Mouse (Mus musculus) liver, adult 2 months (tissue): ENCODE results near the gene Mmp9. TPM values are rescaled to one million over a fixed set of nuclear protein-coding genes. Genes with fewer than 3 reads are reported as not detected.

Experiments
- DNase-seq: peaks from one replicate; pipeline ENCODE4 v3.0.0-alpha.2; 2011; ENCODE audit warnings: low read depth, low spot score; ENCODE audit errors: extremely low read depth
- H3K27ac ChIP-seq: fragments of 200-500 bp; replicated peaks from 2 replicates; pipeline ENCODE4 v1.5.1; 2012; ENCODE audit warnings: low read depth, mild to moderate bottlenecking, control low read depth, inconsistent platforms, low read length; ENCODE audit not compliant: insufficient read depth
- H3K27me3 ChIP-seq: fragments of 200-500 bp; 2 replicates; pipeline ENCODE4 v1.6.1; 2012; ENCODE audit warnings: mild to moderate bottlenecking, moderate library complexity, low read length, inconsistent platforms; ENCODE audit not compliant: control insufficient read depth, insufficient read depth
- H3K36me3 ChIP-seq: fragments of 200-500 bp; 2 replicates; pipeline ENCODE4 v1.6.1; 2012; ENCODE audit warnings: low read length, inconsistent platforms; ENCODE audit not compliant: control insufficient read depth, insufficient read depth
- H3K4me1 ChIP-seq: fragments of 200-500 bp; 2 replicates; pipeline ENCODE4 v1.6.1; 2011; ENCODE audit warnings: low read length; ENCODE audit not compliant: control insufficient read depth, insufficient read depth
- H3K4me3 ChIP-seq: fragments of 200-500 bp; 2 replicates; pipeline ENCODE4 v1.5.1; 2011; ENCODE audit warnings: low read depth, mild to moderate bottlenecking, control low read depth, low read length, moderate library complexity; ENCODE audit not compliant: insufficient read depth
- H3K79me2 ChIP-seq: fragments of 200-500 bp; 2 replicates; pipeline ENCODE4 v1.6.1; 2012; ENCODE audit warnings: inconsistent platforms, mild to moderate bottlenecking, low read length, moderate library complexity; ENCODE audit not compliant: control insufficient read depth, insufficient read depth
- H3K9ac ChIP-seq: fragments of 200-500 bp; 2 replicates; pipeline ENCODE4 v1.6.1; 2012; ENCODE audit warnings: low read depth, mild to moderate bottlenecking, control low read depth, inconsistent platforms, low read length
- CTCF ChIP-seq: fragments of 200-500 bp; IDR thresholded peaks from 2 replicates; pipeline ENCODE4 v1.5.1; 2011; ENCODE audit warnings: low read depth, low read length, control low read depth
- POLR2A ChIP-seq: fragments of 200-500 bp; IDR thresholded peaks from 2 replicates; pipeline ENCODE4 v1.6.1; 2011; ENCODE audit warnings: low read length, control low read depth; ENCODE audit not compliant: insufficient read depth; ENCODE audit errors: extremely low read depth
- WGBS: fragments of 180-500 bp; shearing (Covaris S2); methylation state at CpG from one replicate; pipeline ENCODE4 v1.1.7; 2018; 5-methylcytosine and 5-hydroxymethylcytosine counted together
- polyA plus RNA-seq: library from polyadenylated mRNA; depleted of rRNA; stranded (reverse); fragments of >200 nt; gene quantifications from 2 replicates; pipeline ENCODE4 v1.2.3, GENCODE M21; 2012
- total RNA-seq: library from RNA; depleted of rRNA; stranded (reverse); fragments of >200 nt; gene quantifications from 2 replicates; pipeline ENCODE4 v1.2.3, GENCODE M21; 2014

The Mmp9 gene
- total and polyA plus RNA-seq, 2 experiments, result 0.55 to 0.65 TPM

DNA sequence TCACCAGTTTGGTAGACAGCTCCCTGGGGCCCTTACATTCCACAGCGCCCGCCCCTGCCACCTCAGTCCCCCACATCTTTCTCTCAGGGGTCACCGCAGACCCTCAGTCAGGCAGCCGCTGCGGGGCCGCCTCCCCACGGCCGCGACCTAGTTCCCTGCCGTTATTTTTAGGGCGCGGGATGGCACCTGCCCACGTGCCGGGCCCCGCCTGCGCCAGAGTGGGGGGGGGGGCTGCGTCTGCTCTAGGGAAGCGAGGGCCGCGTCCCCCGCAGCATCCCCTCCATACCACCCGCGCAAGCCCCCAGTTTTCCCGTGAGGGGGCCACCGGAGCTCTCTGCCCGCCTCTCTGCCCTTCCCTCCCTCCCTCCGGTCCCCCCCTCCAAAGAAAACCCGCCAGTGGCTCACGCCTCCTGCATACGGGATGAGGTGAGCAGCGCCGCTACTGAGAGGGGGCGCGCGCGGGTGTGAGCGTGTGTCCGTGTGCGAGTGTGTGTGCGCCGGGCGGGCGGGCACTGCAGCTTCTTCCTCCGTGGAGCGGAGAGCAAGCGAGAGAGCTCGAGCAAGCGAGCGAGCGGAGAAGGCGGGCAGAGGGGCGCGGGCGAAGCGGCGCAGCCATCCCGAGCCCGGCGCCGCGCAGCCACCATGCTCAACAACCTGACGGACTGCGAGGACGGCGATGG, 27.3 kb downstream of the Mmp9 start:
- Histone ChIP-seq H3K36me3 (no peaks in the 10 kb centered on the region), H3K27ac (no peak overlapping the region), H3K79me2 (no peaks in the 10 kb centered on the region), H3K4me1 (no peaks in the 10 kb centered on the region), H3K27me3 (peaks cover 17% of the 10 kb centered on the region), H3K9ac (no peak overlapping the region), H3K4me3 (no peak overlapping the region)
- 7% methylated on average over 65 of the region's 65 CpGs for WGBS
- TF ChIP-seq CTCF (no peak), POLR2A (no peak)
- DNase-seq, result no peak

- Histone ChIP-seq H3K9ac (no peak overlapping the region), H3K36me3 (no peaks in the 10 kb centered on the region), H3K27me3 (peaks cover 17% of the 10 kb centered on the region), H3K4me3 (no peak overlapping the region), H3K27ac (no peak overlapping the region), H3K79me2 (no peaks in the 10 kb centered on the region), H3K4me1 (no peaks in the 10 kb centered on the region)
- under 1% methylated on average over 29 of the region's 29 CpGs for WGBS
- TF ChIP-seq CTCF, result 0 out of 2 replicates have a peak, but pooled peaks have one; percentile 4
- TF ChIP-seq POLR2A, result no peak
- DNase-seq, result no peak
Measured at GRCm38 (mm10) chr2:164968451-164968851, 27.9 kb downstream of the Mmp9 start.

GRCm38 (mm10) chr2:164969348-164969781, 28.8 kb downstream of the Mmp9 start:
- Histone ChIP-seq H3K9ac (no peak overlapping the region), H3K27ac (no peak overlapping the region), H3K79me2 (no peaks in the 10 kb centered on the region), H3K4me1 (no peaks in the 10 kb centered on the region), H3K27me3 (peaks cover 17% of the 10 kb centered on the region), H3K36me3 (no peaks in the 10 kb centered on the region), H3K4me3 (no peak overlapping the region)
- 11% methylated on average over 21 of the region's 21 CpGs for WGBS
- TF ChIP-seq POLR2A (no peak), CTCF (no peak)
- DNase-seq, result no peak

DNA sequence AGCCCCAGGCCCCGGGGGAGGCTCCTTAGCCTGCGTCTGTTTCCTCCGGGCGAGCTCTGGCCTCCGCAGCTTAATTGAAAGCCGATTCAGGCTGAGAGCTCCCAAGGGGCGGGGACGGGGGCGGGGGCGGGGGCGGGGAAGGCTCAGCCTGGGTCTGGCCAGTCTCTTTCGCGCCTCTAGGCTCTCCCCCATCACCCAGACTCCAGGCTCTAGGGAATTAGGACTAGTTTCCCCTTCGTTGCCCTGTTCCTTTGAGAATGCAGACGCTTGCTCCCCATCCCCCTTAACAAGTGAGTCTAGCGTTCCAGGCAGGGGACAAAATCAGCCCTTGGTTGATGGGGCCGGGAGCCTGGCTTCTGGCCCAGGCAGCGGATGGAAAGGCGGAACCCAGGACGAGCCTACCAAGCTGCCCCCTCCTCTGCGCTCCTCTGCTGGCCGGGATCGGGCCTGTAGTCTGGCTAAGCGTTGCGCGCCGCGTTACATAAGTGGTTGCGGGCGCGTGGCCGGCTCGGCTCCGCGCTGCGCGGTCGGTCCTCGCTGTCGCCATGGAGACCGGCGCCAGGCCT, 30.1 kb downstream of the Mmp9 start:
- H3K79me2 ChIP-seq, result no peaks in the 10 kb centered on the region
- no peak for TF ChIP-seq CTCF
- 3% methylated on average over 42 of the region's 42 CpGs for WGBS
- no peak overlapping the region for H3K27ac ChIP-seq
- H3K36me3 ChIP-seq, result no peaks in the 10 kb centered on the region
- peaks cover 17% of the 10 kb centered on the region for H3K27me3 ChIP-seq
- DNase-seq, result no peak
- H3K4me3 ChIP-seq, result no peak overlapping the region
- no peak overlapping the region for H3K9ac ChIP-seq
- no peaks in the 10 kb centered on the region for H3K4me1 ChIP-seq

- no peak for TF ChIP-seq CTCF
- TF ChIP-seq POLR2A, result no peak
- Histone ChIP-seq H3K79me2 (no peaks in the 10 kb centered on the region), H3K27me3 (peaks cover 12% of the 10 kb centered on the region), H3K27ac (no peak overlapping the region), H3K9ac (no peak overlapping the region), H3K36me3 (no peaks in the 10 kb centered on the region), H3K4me3 (no peak overlapping the region), H3K4me1 (no peaks in the 10 kb centered on the region)
- WGBS, result 63% methylated on average over 5 of the region's 5 CpGs
- DNase-seq, result no peak
Measured at GRCm38 (mm10) chr2:164972646-164973045, 32.1 kb downstream of the Mmp9 start.

DNA sequence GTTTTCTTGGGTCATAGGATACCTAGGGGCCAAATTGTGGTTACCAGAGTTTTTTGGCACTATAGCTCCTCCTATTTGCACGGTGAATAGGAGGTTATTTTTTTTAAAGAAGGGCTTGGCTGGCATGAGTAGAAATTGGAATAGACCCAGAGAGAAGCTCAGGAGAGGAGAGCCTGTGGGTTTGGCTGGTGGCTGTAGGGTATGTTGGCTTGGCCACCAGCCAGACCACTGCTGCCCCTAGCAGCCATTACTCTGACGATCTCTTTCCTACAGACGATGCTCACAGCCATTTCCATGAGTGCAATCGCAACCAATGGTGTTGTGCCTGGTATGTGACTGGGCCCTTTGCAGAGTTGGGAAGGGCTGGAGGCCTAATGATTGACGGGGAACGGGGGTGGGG, 35.0 kb downstream of the Mmp9 start:
- H3K27me3 ChIP-seq, result no peaks in the 10 kb centered on the region; the same call in 1 of the 2 replicates
- WGBS, result 82% methylated on average over 6 of the region's 6 CpGs

More for the DNA sequence above, 35.0 kb downstream of the Mmp9 start:
- no peaks in the 10 kb centered on the region for H3K79me2 ChIP-seq
- no peak overlapping the region for H3K4me3 ChIP-seq
- no peak for DNase-seq
- TF ChIP-seq POLR2A (no peak), CTCF (no peak)
- no peak overlapping the region for H3K27ac ChIP-seq
- no peak overlapping the region for H3K9ac ChIP-seq
- H3K4me1 ChIP-seq, result no peaks in the 10 kb centered on the region
- no peaks in the 10 kb centered on the region for H3K36me3 ChIP-seq
